Mouse (Mus musculus): ENCODE measurements around the gene Epn1. TPM values are rescaled to one million over a fixed set of nuclear protein-coding genes. Genes with fewer than 3 reads are reported as not detected.
A peak's percentile ranks its signal among the peaks of the same experiment; 100 is the strongest.

Epn1 gene
- total and polyA plus RNA-seq, 2 experiments from 2014 or later: 111 to 433 TPM

DNA sequence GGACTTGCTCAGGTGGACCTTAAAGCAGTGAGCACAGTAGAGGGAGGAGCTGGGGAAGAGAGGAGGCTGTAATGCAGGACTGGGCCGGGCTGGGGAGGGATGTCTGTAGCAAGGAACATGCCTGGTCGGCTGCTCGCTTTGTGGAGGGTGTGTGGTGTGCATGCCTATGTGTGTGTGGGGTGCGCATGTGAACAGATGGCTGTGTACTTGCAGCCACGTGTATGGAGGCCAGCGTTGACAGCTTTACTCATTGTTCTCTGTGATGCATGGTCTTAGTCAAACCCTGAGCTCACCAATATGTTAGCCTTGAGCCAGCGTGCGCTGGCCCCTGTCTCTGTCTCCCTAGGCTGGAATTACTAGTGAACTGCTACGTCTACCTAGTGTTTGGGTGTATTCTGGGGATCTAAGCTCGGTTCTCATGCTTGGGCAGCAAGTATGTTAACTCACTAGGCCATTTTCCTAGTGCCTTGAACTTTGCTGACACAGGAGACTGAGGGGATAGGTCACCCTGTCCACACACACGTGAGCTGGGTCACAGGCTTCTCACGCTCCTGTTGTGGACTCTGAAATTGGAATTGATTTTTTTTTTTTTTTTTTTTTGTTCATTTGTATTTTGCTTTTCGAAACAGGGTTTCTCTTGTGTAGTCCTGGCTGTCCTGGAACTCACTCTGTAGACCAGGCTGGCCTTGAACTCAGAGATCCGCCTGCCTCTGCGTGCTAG is 11.1 kb downstream of the Epn1 start:
- no peak overlapping the region for H3K27ac ChIP-seq
- WGBS: 93% methylated on average over 15 of the region's 15 CpGs
- peaks cover 29% of the 10 kb centered on the region for H3K36me3 ChIP-seq (ENCODE audit: insufficient read depth, low read length)
- H3K27me3 ChIP-seq (ENCODE audit: insufficient read depth, low read length): no peaks in the 10 kb centered on the region
- no peak overlapping the region for H3K9ac ChIP-seq (replicated peaks; ENCODE audit: low read length)
- no peak overlapping the region for H3K4me3 ChIP-seq (ENCODE audit: low read length)
- no peaks in the 10 kb centered on the region for H3K9me3 ChIP-seq (ENCODE audit: low read length)
- ATAC-seq (no peak), DNase-seq (ENCODE audit: low spot score) (no peak)
- no peak for TF ChIP-seq CTCF (IDR thresholded peaks at IDR 0.05; ENCODE audit: low read depth)
- no peaks in the 10 kb centered on the region for H3K4me1 ChIP-seq (ENCODE audit: insufficient read depth, low read length)
- H3K4me2 ChIP-seq (ENCODE audit: low read depth, low read length): no peak overlapping the region

DNA sequence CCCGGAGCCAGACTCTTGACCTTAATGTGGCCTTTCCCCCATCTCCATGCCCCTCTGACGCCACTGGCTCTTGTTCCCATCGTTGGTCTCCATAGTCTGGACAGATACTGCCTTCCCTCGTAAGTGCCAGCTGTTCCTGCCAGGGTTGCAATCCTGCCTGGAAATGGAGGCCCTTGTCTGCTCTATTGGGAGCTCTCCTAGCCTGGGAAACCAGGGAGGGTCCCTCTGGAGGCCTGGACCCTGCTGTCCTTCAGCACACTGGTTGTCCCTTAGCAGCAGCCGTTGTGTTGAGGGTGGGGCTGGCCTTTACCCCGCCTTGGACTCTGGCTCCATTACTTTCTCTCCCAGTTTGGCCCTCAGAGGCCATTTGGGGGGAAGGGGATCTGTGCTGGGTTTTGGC is 12.3 kb downstream of the Epn1 start:
- DNase-seq (ENCODE audit: low spot score) (no peak), ATAC-seq (no peak)
- H3K4me3 ChIP-seq (ENCODE audit: low read length): no peak overlapping the region
- no peaks in the 10 kb centered on the region for H3K9me3 ChIP-seq (ENCODE audit: low read length)
- no peaks in the 10 kb centered on the region for H3K27me3 ChIP-seq (ENCODE audit: insufficient read depth, low read length)
- WGBS: 89% methylated on average over 6 of the region's 6 CpGs
- H3K27ac ChIP-seq: no peak overlapping the region
- no peak overlapping the region for H3K4me2 ChIP-seq (ENCODE audit: low read depth, low read length)
- TF ChIP-seq CTCF (IDR thresholded peaks at IDR 0.05; ENCODE audit: low read depth): no peak
- no peak overlapping the region for H3K9ac ChIP-seq (replicated peaks; ENCODE audit: low read length)
- peaks cover 33% of the 10 kb centered on the region for H3K36me3 ChIP-seq (ENCODE audit: insufficient read depth, low read length)
- H3K4me1 ChIP-seq (ENCODE audit: insufficient read depth, low read length): no peaks in the 10 kb centered on the region

- no peak overlapping the region for H3K27ac ChIP-seq
- no peak overlapping the region for H3K4me3 ChIP-seq (ENCODE audit: low read length)
- no peaks in the 10 kb centered on the region for H3K4me1 ChIP-seq (ENCODE audit: insufficient read depth, low read length)
- no peak for TF ChIP-seq CTCF (IDR thresholded peaks at IDR 0.05; ENCODE audit: low read depth)
- no peaks in the 10 kb centered on the region for H3K27me3 ChIP-seq (ENCODE audit: insufficient read depth, low read length)
- ATAC-seq: no peak
- no peak overlapping the region for H3K9ac ChIP-seq (replicated peaks; ENCODE audit: low read length)
- H3K36me3 ChIP-seq (ENCODE audit: insufficient read depth, low read length): peaks cover 39% of the 10 kb centered on the region
- no peaks in the 10 kb centered on the region for H3K9me3 ChIP-seq (ENCODE audit: low read length)
- 86% methylated on average over 19 of the region's 21 CpGs for whole genome bisulfite sequencing
- no peak overlapping the region for H3K4me2 ChIP-seq (ENCODE audit: low read depth, low read length)
- DNase-seq (ENCODE audit: low spot score): no peak
Observed at GRCm38 (mm10) chr7:5092831-5093510, 12.9 kb downstream of the Epn1 start.

- no peak for TF ChIP-seq CTCF (IDR thresholded peaks at IDR 0.05; ENCODE audit: low read depth)
- Histone ChIP-seq H3K4me2 (ENCODE audit: low read depth, low read length) (no peak overlapping the region), H3K9me3 (ENCODE audit: low read length) (no peaks in the 10 kb centered on the region), H3K27ac (no peak overlapping the region), H3K36me3 (ENCODE audit: insufficient read depth, low read length) (peaks cover 28% of the 10 kb centered on the region), H3K4me3 (ENCODE audit: low read length) (no peak overlapping the region), H3K9ac (replicated peaks; ENCODE audit: low read length) (no peak overlapping the region), H3K27me3 (ENCODE audit: insufficient read depth, low read length) (no peaks in the 10 kb centered on the region), H3K4me1 (ENCODE audit: insufficient read depth, low read length) (no peaks in the 10 kb centered on the region)
- 91% methylated on average over 5 of the region's 5 CpGs for WGBS
- ATAC-seq (no peak), DNase-seq (ENCODE audit: low spot score) (no peak)
Observed at GRCm38 (mm10) chr7:5098769-5099168, 18.7 kb downstream of the Epn1 start.

- Histone ChIP-seq H3K4me1 (ENCODE audit: insufficient read depth, low read length) (no peaks in the 10 kb centered on the region), H3K27ac (no peak overlapping the region), H3K36me3 (ENCODE audit: insufficient read depth, low read length) (peaks cover 28% of the 10 kb centered on the region), H3K9ac (replicated peaks; ENCODE audit: low read length) (no peak overlapping the region), H3K27me3 (ENCODE audit: insufficient read depth, low read length) (no peaks in the 10 kb centered on the region), H3K9me3 (ENCODE audit: low read length) (no peaks in the 10 kb centered on the region), H3K4me2 (ENCODE audit: low read depth, low read length) (no peak overlapping the region), H3K4me3 (ENCODE audit: low read length) (no peak overlapping the region)
- DNase-seq (ENCODE audit: low spot score) (peak; percentile 5), ATAC-seq (no peak)
- TF ChIP-seq CTCF (IDR thresholded peaks at IDR 0.05; ENCODE audit: low read depth): no peak
- WGBS: 91% methylated on average over 3 of the region's 3 CpGs
Observed at GRCm38 (mm10) chr7:5099796-5100195, 19.8 kb downstream of the Epn1 start.

DNA sequence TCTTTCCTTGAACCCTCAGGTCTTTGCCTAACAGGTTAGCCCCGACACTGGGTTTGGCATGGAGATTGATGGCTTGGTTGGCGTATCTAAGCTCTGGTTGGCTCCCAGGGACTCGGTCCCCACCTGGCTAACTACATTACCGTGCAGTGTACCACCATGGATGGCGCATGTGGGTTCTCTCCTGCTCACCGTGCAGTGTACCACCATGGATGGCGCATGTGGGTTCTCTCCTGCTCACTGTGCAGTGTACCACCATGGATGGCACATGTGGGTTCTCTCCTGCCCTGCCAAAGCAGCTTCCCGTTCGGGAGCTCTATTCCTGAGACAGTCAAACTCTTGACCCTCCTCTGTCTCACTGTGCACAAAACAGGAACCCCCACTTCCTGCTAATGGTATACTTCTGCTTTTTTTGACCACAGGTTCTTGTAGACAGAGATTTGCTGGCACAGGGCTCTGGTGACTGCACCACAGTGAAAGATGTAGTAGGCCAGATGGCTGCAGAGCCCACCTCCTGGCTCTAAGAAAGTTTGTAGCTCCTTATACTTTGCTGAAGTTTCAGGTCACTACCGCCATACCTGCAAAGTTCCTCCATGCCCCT is 21.1 kb downstream of the Epn1 start:
- 91% methylated on average over 10 of the region's 10 CpGs for WGBS

More for the DNA sequence above, 21.1 kb downstream of the Epn1 start:
- ATAC-seq (peak; percentile 48), DNase-seq (ENCODE audit: low spot score) (no peak)
- Histone ChIP-seq H3K4me2 (ENCODE audit: low read depth, low read length) (no peak overlapping the region), H3K36me3 (ENCODE audit: insufficient read depth, low read length) (peaks cover 14% of the 10 kb centered on the region; the same call in 1 of the 2 replicates), H3K27me3 (ENCODE audit: insufficient read depth, low read length) (no peaks in the 10 kb centered on the region), H3K4me1 (ENCODE audit: insufficient read depth, low read length) (no peaks in the 10 kb centered on the region), H3K4me3 (ENCODE audit: low read length) (no peak overlapping the region), H3K9ac (replicated peaks; ENCODE audit: low read length) (no peak overlapping the region), H3K27ac (no peak overlapping the region), H3K9me3 (ENCODE audit: low read length) (no peaks in the 10 kb centered on the region)
- TF ChIP-seq CTCF (IDR thresholded peaks at IDR 0.05; ENCODE audit: low read depth): no peak
